11 mouse cellular contexts compared by ENCODE assay signal in genomic region chr8:70278175-70278574, GRCm38 (mm10). TPM values are rescaled to one million over a fixed set of nuclear protein-coding genes. Genes with fewer than 3 reads are reported as not detected.
DNase-seq lines count a peak whose midpoint lies in the region; ATAC-seq and TF ChIP-seq lines count a peak whose summit lies in the region.
"Had no signal": no experiment of that assay in that cellular context is flagged by ENCODE, and none has a peak within 500 bp of the region (broad histone marks: within the 10 kb centered on the region; RNA-seq: fewer than 3 reads in every experiment).

No protein-coding gene starts in this region.

- no peak overlapping the region for H3K9ac ChIP-seq in heart, adult 2 months (ENCODE audit: low read depth, low read length)
- H3K9ac ChIP-seq in ES-E14 (ENCODE audit: insufficient read depth, low read depth, low read length, poor library complexity, severe bottlenecking), result peak overlapping the region; percentile 63
- H3K9ac ChIP-seq in limb, embryonic 11.5 days (ENCODE audit: low read length), result peak overlapping the region; percentile 22; the same call in 1 of the 2 replicates

- H3K79me2 ChIP-seq in heart, adult 2 months (replicated peaks; ENCODE audit: control insufficient read depth, insufficient read depth, low read length), result no peaks in the 10 kb centered on the region

- in situ Hi-C loops in ES-E14 (cut with MboI; ENCODE audit: low sequenced_read_pairs in 2 of 2, unreplicated experiment in 2 of 2), result no loop called here

- intact Hi-C loops in heart, adult 2 months (cut with DNase I), result no loop called here
- intact Hi-C loops in heart, postnatal 36 days (cut with DNase I), result no loop called here
- intact Hi-C loops in left cerebral cortex, postnatal 36 days (cut with DNase I), result no loop called here
- intact Hi-C loops in left cerebral cortex, postnatal 10 days (cut with DNase I), result no loop called here

- no peak overlapping the region for H3K4me2 ChIP-seq in limb, embryonic 11.5 days (ENCODE audit: low read depth, severe bottlenecking)

- no peaks in the 10 kb centered on the region for H3K27me3 ChIP-seq in heart, adult 2 months (ENCODE audit: control insufficient read depth, insufficient read depth, low read length)
- H3K27me3 ChIP-seq in limb, embryonic 11.5 days (ENCODE audit: control insufficient read depth, insufficient read depth, low read length), result no peaks in the 10 kb centered on the region

- peak overlapping the region; percentile 40 for H3K27ac ChIP-seq in heart, adult 2 months
- H3K27ac ChIP-seq in ES-E14 (ENCODE audit: insufficient read depth, low read depth, low read length, poor library complexity, severe bottlenecking), result no peak overlapping the region
- H3K27ac ChIP-seq in limb, embryonic 11.5 days (replicated peaks; ENCODE audit: low read depth, low read length), result no peak overlapping the region

- no peak for ATAC-seq in limb, embryonic 11.5 days (ENCODE audit: insufficient number of reproducible peaks, low FRiP score, low TSS enrichment, low read depth)
- ATAC-seq: CD4-positive, CD25-positive, alpha-beta regulatory T cell, adult 4 months had no signal

- peaks cover 17% of the 10 kb centered on the region for H3K4me1 ChIP-seq in heart, adult 2 months (ENCODE audit: control insufficient read depth, insufficient read depth, low read length)
- peaks cover 8 to 32% of the 10 kb centered on the region in 2 experiments; a peak in 3 of 4 replicates for H3K4me1 ChIP-seq in ES-E14 (ENCODE audit: control insufficient read depth in 2 of 2, insufficient read depth in 2 of 2, low read length in 2 of 2, poor library complexity in 1 of 2)
- H3K4me1 ChIP-seq in limb, embryonic 11.5 days (ENCODE audit: control insufficient read depth, insufficient read depth, low read length), result peaks cover 7% of the 10 kb centered on the region; the same call in 1 of the 2 replicates

- DNase-seq in heart, adult 2 months, result no peak
- DNase-seq in heart, postnatal 36 days, result no peak
- DNase-seq in left cerebral cortex, postnatal 36 days (ENCODE audit: low spot score in 2 of 2), result peak; percentile 33 to 57
- DNase-seq in left cerebral cortex, postnatal 10 days (ENCODE audit: extremely low spot score in 1 of 2, low spot score in 2 of 2), result no peak
- no peak for DNase-seq in ES-E14 (ENCODE audit: low read depth, low spot score)
- DNase-seq in limb, embryonic 11.5 days (ENCODE audit: low spot score), result no peak
- no peak for DNase-seq in adrenal gland, postnatal 10 days
- no peak for DNase-seq in kidney, adult 9 months
- DNase-seq: thymus, postnatal 14 days had no signal

- WGBS in heart, adult 2 months, result 55% methylated on average over 15 of the region's 15 CpGs
- WGBS in limb, embryonic 11.5 days, result 68% methylated on average over 15 of the region's 15 CpGs

- H3K4me3 ChIP-seq in heart, adult 2 months, result no peak overlapping the region
- peak overlapping the region; percentile 52 to 56 for H3K4me3 ChIP-seq in ES-E14 (ENCODE audit: insufficient read depth in 1 of 2, low read depth in 1 of 2, low read length in 2 of 2, poor library complexity in 1 of 2, severe bottlenecking in 1 of 2)
- no peak overlapping the region for H3K4me3 ChIP-seq in limb, embryonic 11.5 days (ENCODE audit: low read depth, low read length)

- TF ChIP-seq CTCF in heart, adult 2 months (IDR thresholded peaks at IDR 0.05), result no peak

- H3K9me3 ChIP-seq in ES-E14 (ENCODE audit: control insufficient read depth, insufficient read depth, low read depth, low read length), result no peaks in the 10 kb centered on the region
- no peaks in the 10 kb centered on the region for H3K9me3 ChIP-seq in limb, embryonic 11.5 days (ENCODE audit: control insufficient read depth, low read length)

- no peaks in the 10 kb centered on the region for H3K36me3 ChIP-seq in heart, adult 2 months (ENCODE audit: control insufficient read depth, insufficient read depth, low read length)
- H3K36me3 ChIP-seq in ES-E14 (ENCODE audit: control insufficient read depth, insufficient read depth, low read length, poor library complexity, severe bottlenecking), result no peaks in the 10 kb centered on the region; the same call in 1 of the 2 replicates
- no peaks in the 10 kb centered on the region for H3K36me3 ChIP-seq in limb, embryonic 11.5 days (ENCODE audit: control insufficient read depth, insufficient read depth, low read length)

- no peak for TF ChIP-seq EP300 in heart, adult 2 months (IDR thresholded peaks at IDR 0.05; ENCODE audit: insufficient read depth, low read depth, low read length)

- TF ChIP-seq POLR2A in heart, adult 2 months (IDR thresholded peaks at IDR 0.05; ENCODE audit: insufficient read depth, low read depth, low read length), result no peak

TF ChIP-seq in ES-E14, 5 proteins besides CTCF, POLR2A, EP300 and RAD21:
- TF ChIP-seq MAFK (IDR thresholded peaks at IDR 0.05; ENCODE audit: insufficient read depth, low read depth, low read length) (no peak), ZC3H11A (IDR thresholded peaks at IDR 0.05; ENCODE audit: borderline replicate concordance, low read depth, low read length) (no peak), CHD2 (IDR thresholded peaks at IDR 0.05; ENCODE audit: low read depth, low read length) (no peak), ZNF384 (IDR thresholded peaks at IDR 0.05; ENCODE audit: low read depth, low read length) (no peak), HCFC1 (IDR thresholded peaks at IDR 0.05; ENCODE audit: borderline replicate concordance, insufficient read depth, low read length) (no peak)

RNA-seq across cellular contexts. Expression of gene Homer3, which starts 4.5 kb away (rescaled TPM):
- 1 to 10 TPM; 7.2 to 8.3 TPM for total RNA-seq in heart, adult 2 months (2021)
- 13.6 and 14.9 TPM in 2 replicates for polyA plus RNA-seq in heart, adult 2 months (2012; rRNA removed)
- 10 to 100 TPM in 1 of 2 experiments, 1 to 10 TPM in 1; 8.5 to 10.5 TPM for total RNA-seq in heart, postnatal 36 days (2021)
- 1 to 10 TPM; 9.1 to 9.6 TPM for total RNA-seq in left cerebral cortex, postnatal 36 days (2021)
- 1 to 10 TPM; 7.9 to 9.4 TPM for total RNA-seq in left cerebral cortex, postnatal 10 days (2021)
- 34.4 and 39.0 TPM in 2 replicates for total RNA-seq in ES-E14 (2012; rRNA removed)
- polyA plus RNA-seq in limb, embryonic 11.5 days (2014; fragmentation: Nextera tagmentation; extraction: Ambion mirVana), result 75.2 and 78.6 TPM in 2 replicates
- total RNA-seq in adrenal gland, postnatal 10 days (2021), result 10 to 100 TPM; 23.8 to 33.3 TPM

RNA-seq across cellular contexts. Expression of gene Ddx49, which starts 24.1 kb away (rescaled TPM):
- 10 to 100 TPM; 21.6 to 26.4 TPM for total RNA-seq in heart, adult 2 months (2021)
- 24.3 and 27.1 TPM in 2 replicates for polyA plus RNA-seq in heart, adult 2 months (2012; rRNA removed)
- 10 to 100 TPM; 25.8 to 34.5 TPM for total RNA-seq in heart, postnatal 36 days (2021)
- 10 to 100 TPM; 47.8 to 49.8 TPM for total RNA-seq in left cerebral cortex, postnatal 36 days (2021)
- 10 to 100 TPM; 64.9 to 65.2 TPM for total RNA-seq in left cerebral cortex, postnatal 10 days (2021)
- total RNA-seq in ES-E14 (2012; rRNA removed), result 71.0 and 73.3 TPM in 2 replicates
- 55.8 and 62.1 TPM in 2 replicates for polyA plus RNA-seq in limb, embryonic 11.5 days (2014; fragmentation: Nextera tagmentation; extraction: Ambion mirVana)
- 10 to 100 TPM; 63.4 to 67.7 TPM for total RNA-seq in adrenal gland, postnatal 10 days (2021)

RNA-seq across cellular contexts. Expression of gene Cope, which starts 24.1 kb away (rescaled TPM):
- total RNA-seq in heart, adult 2 months (2021), result 100 to 1,000 TPM; 147 to 155 TPM
- 193 and 209 TPM in 2 replicates for polyA plus RNA-seq in heart, adult 2 months (2012; rRNA removed)
- 100 to 1,000 TPM; 157 TPM for total RNA-seq in heart, postnatal 36 days (2021)
- total RNA-seq in left cerebral cortex, postnatal 36 days (2021), result 100 to 1,000 TPM; 124 to 139 TPM
- 100 to 1,000 TPM; 124 to 134 TPM for total RNA-seq in left cerebral cortex, postnatal 10 days (2021)
- total RNA-seq in ES-E14 (2012; rRNA removed), result 101 and 112 TPM in 2 replicates
- 263 and 281 TPM in 2 replicates for polyA plus RNA-seq in limb, embryonic 11.5 days (2014; fragmentation: Nextera tagmentation; extraction: Ambion mirVana)
- 100 to 1,000 TPM; 203 to 216 TPM for total RNA-seq in adrenal gland, postnatal 10 days (2021)

RNA-seq across cellular contexts. Expression of gene Cers1, which starts 37.4 kb away (rescaled TPM):
- total RNA-seq in heart, adult 2 months (2021), result under 1 TPM; 0.34 to 0.64 TPM
- 0.97 and 1.2 TPM in 2 replicates for polyA plus RNA-seq in heart, adult 2 months (2012; rRNA removed)
- total RNA-seq in heart, postnatal 36 days (2021), result under 1 TPM; 0.33 to 0.64 TPM
- total RNA-seq in left cerebral cortex, postnatal 36 days (2021), result 100 to 1,000 TPM; 101 to 104 TPM
- total RNA-seq in left cerebral cortex, postnatal 10 days (2021), result 10 to 100 TPM; 97.9 to 98.4 TPM
- total RNA-seq in ES-E14 (2012; rRNA removed), result 1.9 and 4.7 TPM in 2 replicates
- 4.7 and 6.0 TPM in 2 replicates for polyA plus RNA-seq in limb, embryonic 11.5 days (2014; fragmentation: Nextera tagmentation; extraction: Ambion mirVana)
- 1 to 10 TPM; 2.3 to 3.7 TPM for total RNA-seq in adrenal gland, postnatal 10 days (2021)
- total RNA-seq: monocyte, adult 5-6 weeks had no signal
- polyA plus RNA-seq: CD4-positive, CD25-positive, alpha-beta regulatory T cell, adult 4 months had no signal

RNA-seq across cellular contexts. Expression of gene Armc6, which starts 43.9 kb away (rescaled TPM):
- total RNA-seq in heart, adult 2 months (2021), result 1 to 10 TPM; 7.0 to 8.4 TPM
- polyA plus RNA-seq in heart, adult 2 months (2012; rRNA removed), result 9.4 and 16.0 TPM in 2 replicates
- 1 to 10 TPM; 6.2 to 7.0 TPM for total RNA-seq in heart, postnatal 36 days (2021)
- total RNA-seq in left cerebral cortex, postnatal 36 days (2021), result 10 to 100 TPM; 37.4 to 42.2 TPM
- total RNA-seq in left cerebral cortex, postnatal 10 days (2021), result 10 to 100 TPM; 84.6 to 85.4 TPM
- 58.9 and 61.8 TPM in 2 replicates for total RNA-seq in ES-E14 (2012; rRNA removed)
- 19.8 and 20.1 TPM in 2 replicates for polyA plus RNA-seq in limb, embryonic 11.5 days (2014; fragmentation: Nextera tagmentation; extraction: Ambion mirVana)
- 10 to 100 TPM; 11.2 to 13.2 TPM for total RNA-seq in adrenal gland, postnatal 10 days (2021)

Comparison
In these comparisons a context has a peak if more than half of its experiments do, and no peak if none do; other contexts are left out.
1. DNase-seq: peak in left cerebral cortex, postnatal 36 days (2 of 2); none in heart, adult 2 months (0 of 2), heart, postnatal 36 days (0 of 2), left cerebral cortex, postnatal 10 days (0 of 2), ES-E14 (single experiment), limb, embryonic 11.5 days (single experiment), adrenal gland, postnatal 10 days (single experiment) and kidney, adult 9 months (single experiment).
2. H3K4me3 ChIP-seq: peak in ES-E14 (2 of 2); none in heart, adult 2 months (single experiment) and limb, embryonic 11.5 days (single experiment).